Mouse (Mus musculus): ENCODE data around the gene Tarbp2. TPM values are rescaled to one million over a fixed set of nuclear protein-coding genes. Genes with fewer than 3 reads are reported as not detected.

Gene Tarbp2
- polyA plus RNA-seq, 1 experiment: 54.9 TPM

DNA sequence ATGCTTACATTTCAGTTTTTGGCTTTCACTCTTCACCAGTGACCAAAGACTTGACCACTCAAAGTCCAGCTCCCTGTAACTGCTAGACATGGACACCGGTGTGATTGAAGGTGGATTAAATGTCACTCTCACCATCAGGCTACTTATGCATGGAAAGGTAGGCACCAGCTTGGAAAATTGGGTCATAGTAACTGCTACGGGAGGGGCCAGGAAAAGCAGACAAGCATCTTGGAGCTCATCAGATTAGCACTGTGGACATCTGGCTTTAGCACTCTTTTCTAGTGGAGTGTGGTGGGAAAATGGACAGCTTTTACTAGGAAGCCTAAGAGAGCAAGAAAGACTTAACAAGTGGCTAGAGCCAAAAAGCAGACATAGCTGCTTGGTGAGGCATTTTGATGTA, 44.7 kb upstream of the Tarbp2 start:
- WGBS: 23% methylated on average over 2 of the region's 2 CpGs
- H3K27ac ChIP-seq (ENCODE audit: insufficient read depth, low read depth, low read length): no peak overlapping the region

DNA sequence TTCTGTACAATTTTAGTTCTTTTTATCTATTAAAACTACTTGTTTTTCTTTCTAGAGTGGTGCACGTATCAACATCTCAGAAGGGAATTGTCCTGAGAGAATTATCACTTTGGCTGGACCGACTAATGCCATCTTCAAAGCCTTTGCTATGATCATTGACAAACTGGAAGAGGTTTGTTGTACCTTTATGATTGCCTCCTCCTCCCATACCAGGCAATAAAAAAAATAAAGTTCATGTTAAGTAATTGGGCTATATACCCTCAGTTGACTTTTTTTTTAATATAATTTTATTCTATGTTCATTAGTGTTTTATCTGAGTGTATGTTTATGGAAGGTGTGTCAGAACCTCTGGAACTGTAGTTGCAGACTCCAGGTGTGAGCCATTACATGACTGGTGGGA, 43.5 kb upstream of the Tarbp2 start:
- H3K27me3 ChIP-seq (replicated peaks; ENCODE audit: control insufficient read depth, insufficient read depth, low read length): no peaks in the 10 kb centered on the region
- H3K36me3 ChIP-seq (ENCODE audit: control insufficient read depth, insufficient read depth, low read length): peaks cover 11% of the 10 kb centered on the region
- no peak for DNase-seq
- H3K4me1 ChIP-seq (ENCODE audit: control insufficient read depth, insufficient read depth, low read length): peaks cover 5% of the 10 kb centered on the region; the same call in 1 of the 2 replicates
- H3K27ac ChIP-seq (ENCODE audit: insufficient read depth, low read depth, low read length): no peak overlapping the region
- no peak overlapping the region for H3K4me3 ChIP-seq (ENCODE audit: insufficient read depth, low read depth, low read length)
- 81% methylated on average over 2 of the region's 2 CpGs for WGBS
- TF ChIP-seq CTCF (conservative IDR thresholded peaks at IDR 0.05; ENCODE audit: insufficient read depth, insufficient read length, low read depth, low read length) (no peak), POLR2A (IDR thresholded peaks at IDR 0.05; ENCODE audit: low read depth, low read length) (no peak)

More for the DNA sequence above, 44.7 kb upstream of the Tarbp2 start:
- DNase-seq: no peak
- H3K4me1 ChIP-seq (ENCODE audit: control insufficient read depth, insufficient read depth, low read length): peaks cover 5% of the 10 kb centered on the region; the same call in 1 of the 2 replicates
- H3K27me3 ChIP-seq (replicated peaks; ENCODE audit: control insufficient read depth, insufficient read depth, low read length): no peaks in the 10 kb centered on the region
- peaks cover 8% of the 10 kb centered on the region for H3K36me3 ChIP-seq (ENCODE audit: control insufficient read depth, insufficient read depth, low read length)
- TF ChIP-seq POLR2A (IDR thresholded peaks at IDR 0.05; ENCODE audit: low read depth, low read length) (no peak), CTCF (conservative IDR thresholded peaks at IDR 0.05; ENCODE audit: insufficient read depth, insufficient read length, low read depth, low read length) (no peak)
- H3K4me3 ChIP-seq (ENCODE audit: insufficient read depth, low read depth, low read length): no peak overlapping the region

DNA sequence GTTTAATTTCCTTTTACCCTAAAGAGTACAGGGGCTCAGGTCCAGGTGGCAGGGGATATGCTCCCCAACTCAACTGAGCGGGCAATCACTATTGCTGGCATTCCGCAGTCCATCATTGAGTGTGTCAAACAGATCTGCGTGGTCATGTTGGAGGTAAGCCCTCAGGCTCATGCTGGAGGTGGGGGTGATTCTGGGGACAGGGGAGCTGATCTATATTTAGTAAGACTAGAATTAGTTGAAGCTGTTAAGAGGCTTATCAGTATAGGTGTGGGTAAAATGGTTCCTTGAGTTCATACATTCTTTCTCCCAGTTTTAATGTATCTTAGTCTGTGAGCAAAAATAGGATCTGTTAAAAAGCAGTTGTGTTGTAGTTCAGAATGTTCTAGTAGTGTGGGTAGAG, 34.9 kb upstream of the Tarbp2 start:
- DNase-seq: no peak
- H3K27ac ChIP-seq (ENCODE audit: insufficient read depth, low read depth, low read length): no peak overlapping the region
- WGBS: 83% methylated on average over 3 of the region's 3 CpGs
- H3K4me1 ChIP-seq (ENCODE audit: control insufficient read depth, insufficient read depth, low read length): no peaks in the 10 kb centered on the region
- H3K36me3 ChIP-seq (ENCODE audit: control insufficient read depth, insufficient read depth, low read length): peaks cover 28% of the 10 kb centered on the region
- TF ChIP-seq CTCF (conservative IDR thresholded peaks at IDR 0.05; ENCODE audit: insufficient read depth, insufficient read length, low read depth, low read length): no peak
- TF ChIP-seq POLR2A (IDR thresholded peaks at IDR 0.05; ENCODE audit: low read depth, low read length): no peak
- no peak overlapping the region for H3K4me3 ChIP-seq (ENCODE audit: insufficient read depth, low read depth, low read length)
- no peaks in the 10 kb centered on the region for H3K27me3 ChIP-seq (replicated peaks; ENCODE audit: control insufficient read depth, insufficient read depth, low read length)

DNA sequence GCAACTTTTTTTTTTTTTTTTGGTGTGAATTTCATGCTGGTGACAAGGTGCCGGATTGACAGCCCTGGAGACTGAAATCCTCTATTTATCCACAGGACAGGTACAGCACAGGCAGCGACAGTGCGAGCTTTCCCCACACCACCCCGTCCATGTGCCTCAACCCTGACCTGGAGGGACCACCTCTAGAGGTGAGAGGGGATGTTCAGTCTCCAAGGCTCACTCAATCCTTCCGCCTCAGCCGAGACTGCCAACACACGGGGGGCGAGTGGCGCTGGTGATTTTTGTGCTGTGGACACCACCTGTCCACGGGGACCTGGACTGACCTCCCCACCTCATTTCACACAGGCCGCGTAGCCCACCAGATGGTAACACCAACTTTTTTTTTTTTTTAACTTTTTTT, 32.1 kb upstream of the Tarbp2 start:
- WGBS: 85% methylated on average over 12 of the region's 12 CpGs
- no peak overlapping the region for H3K4me3 ChIP-seq (ENCODE audit: insufficient read depth, low read depth, low read length)
- DNase-seq: no peak
- peaks cover 29% of the 10 kb centered on the region for H3K36me3 ChIP-seq (ENCODE audit: control insufficient read depth, insufficient read depth, low read length)
- H3K27ac ChIP-seq (ENCODE audit: insufficient read depth, low read depth, low read length): no peak overlapping the region
- no peaks in the 10 kb centered on the region for H3K27me3 ChIP-seq (replicated peaks; ENCODE audit: control insufficient read depth, insufficient read depth, low read length)
- no peaks in the 10 kb centered on the region for H3K4me1 ChIP-seq (ENCODE audit: control insufficient read depth, insufficient read depth, low read length)
- TF ChIP-seq CTCF (conservative IDR thresholded peaks at IDR 0.05; ENCODE audit: insufficient read depth, insufficient read length, low read depth, low read length): no peak
- TF ChIP-seq POLR2A (IDR thresholded peaks at IDR 0.05; ENCODE audit: low read depth, low read length): no peak

- H3K36me3 ChIP-seq (ENCODE audit: control insufficient read depth, insufficient read depth, low read length): peaks cover 30% of the 10 kb centered on the region
- no peak overlapping the region for H3K4me3 ChIP-seq (ENCODE audit: insufficient read depth, low read depth, low read length)
- WGBS: 62% methylated on average over 1 of the region's 1 CpGs
- H3K27ac ChIP-seq (ENCODE audit: insufficient read depth, low read depth, low read length): no peak overlapping the region
- H3K27me3 ChIP-seq (replicated peaks; ENCODE audit: control insufficient read depth, insufficient read depth, low read length): no peaks in the 10 kb centered on the region
- TF ChIP-seq CTCF (conservative IDR thresholded peaks at IDR 0.05; ENCODE audit: insufficient read depth, insufficient read length, low read depth, low read length) (no peak), POLR2A (IDR thresholded peaks at IDR 0.05; ENCODE audit: low read depth, low read length) (no peak)
- no peak for DNase-seq
- no peaks in the 10 kb centered on the region for H3K4me1 ChIP-seq (ENCODE audit: control insufficient read depth, insufficient read depth, low read length)
Observed at GRCm38 (mm10) chr15:102487664-102488063, 30.3 kb upstream of the Tarbp2 start.

DNA sequence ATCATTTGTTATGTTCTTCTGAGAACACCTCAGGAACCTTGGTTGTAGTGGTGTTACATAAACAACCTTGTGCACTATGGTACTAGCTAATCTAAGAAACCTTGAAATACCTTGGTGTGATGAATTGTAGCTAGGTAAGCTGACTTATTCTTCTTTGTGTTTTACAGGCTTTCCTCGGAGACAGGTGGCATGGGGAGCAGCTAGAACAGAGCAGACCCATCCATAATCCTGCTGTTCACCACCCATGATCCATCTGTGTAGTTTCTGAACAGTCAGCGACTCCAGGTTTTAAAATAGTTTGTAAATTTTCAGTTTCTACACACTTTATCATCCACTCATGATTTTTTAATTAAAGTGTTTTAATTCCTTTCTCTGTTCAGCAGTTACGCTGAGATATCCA, 19.7 kb upstream of the Tarbp2 start:
- Histone ChIP-seq H3K27me3 (replicated peaks; ENCODE audit: control insufficient read depth, insufficient read depth, low read length) (no peaks in the 10 kb centered on the region), H3K4me1 (ENCODE audit: control insufficient read depth, insufficient read depth, low read length) (no peaks in the 10 kb centered on the region), H3K36me3 (ENCODE audit: control insufficient read depth, insufficient read depth, low read length) (peaks cover 16% of the 10 kb centered on the region), H3K27ac (ENCODE audit: insufficient read depth, low read depth, low read length) (no peak overlapping the region), H3K4me3 (ENCODE audit: insufficient read depth, low read depth, low read length) (no peak overlapping the region)
- TF ChIP-seq CTCF (conservative IDR thresholded peaks at IDR 0.05; ENCODE audit: insufficient read depth, insufficient read length, low read depth, low read length) (no peak), POLR2A (IDR thresholded peaks at IDR 0.05; ENCODE audit: low read depth, low read length) (no peak)
- WGBS: 76% methylated on average over 3 of the region's 3 CpGs
- DNase-seq: no peak

DNA sequence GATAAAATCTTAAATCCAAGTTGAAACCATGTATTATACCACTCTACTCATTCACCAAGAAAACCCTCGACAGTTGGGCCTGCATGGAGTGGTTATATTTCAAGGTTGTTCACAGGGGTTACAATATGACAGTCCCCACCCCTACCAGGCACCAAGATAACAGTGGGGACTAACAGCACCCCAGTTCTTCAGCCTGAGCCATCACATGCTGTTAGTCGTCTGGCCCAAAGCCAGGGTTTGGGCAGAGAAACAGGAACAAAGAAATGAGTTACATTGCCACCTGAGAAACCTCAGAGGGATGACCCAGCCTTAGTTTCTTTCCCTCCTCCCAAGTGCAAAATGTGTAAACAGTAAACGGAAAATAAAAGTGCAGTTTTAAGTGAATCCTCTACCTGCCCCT, 18.6 kb upstream of the Tarbp2 start:
- Histone ChIP-seq H3K4me3 (ENCODE audit: insufficient read depth, low read depth, low read length) (no peak overlapping the region), H3K36me3 (ENCODE audit: control insufficient read depth, insufficient read depth, low read length) (peaks cover 11% of the 10 kb centered on the region), H3K27me3 (replicated peaks; ENCODE audit: control insufficient read depth, insufficient read depth, low read length) (no peaks in the 10 kb centered on the region), H3K27ac (ENCODE audit: insufficient read depth, low read depth, low read length) (no peak overlapping the region), H3K4me1 (ENCODE audit: control insufficient read depth, insufficient read depth, low read length) (no peaks in the 10 kb centered on the region)
- 56% methylated on average over 3 of the region's 3 CpGs for WGBS
- DNase-seq: no peak
- no peak for TF ChIP-seq POLR2A (IDR thresholded peaks at IDR 0.05; ENCODE audit: low read depth, low read length)
- no peak for TF ChIP-seq CTCF (conservative IDR thresholded peaks at IDR 0.05; ENCODE audit: insufficient read depth, insufficient read length, low read depth, low read length)

GRCm38 (mm10) chr15:102499851-102500250, 18.1 kb upstream of the Tarbp2 start:
- no peak overlapping the region for H3K4me3 ChIP-seq (ENCODE audit: insufficient read depth, low read depth, low read length)
- no peak overlapping the region for H3K27ac ChIP-seq (ENCODE audit: insufficient read depth, low read depth, low read length)
- H3K27me3 ChIP-seq (replicated peaks; ENCODE audit: control insufficient read depth, insufficient read depth, low read length): no peaks in the 10 kb centered on the region
- H3K4me1 ChIP-seq (ENCODE audit: control insufficient read depth, insufficient read depth, low read length): no peaks in the 10 kb centered on the region
- TF ChIP-seq CTCF (conservative IDR thresholded peaks at IDR 0.05; ENCODE audit: insufficient read depth, insufficient read length, low read depth, low read length) (no peak), POLR2A (IDR thresholded peaks at IDR 0.05; ENCODE audit: low read depth, low read length) (no peak)
- peaks cover 11% of the 10 kb centered on the region for H3K36me3 ChIP-seq (ENCODE audit: control insufficient read depth, insufficient read depth, low read length)
- 87% methylated on average over 6 of the region's 6 CpGs for WGBS
- no peak for DNase-seq
